Mouse (Mus musculus): ENCODE data around the gene Stard3. TPM values are rescaled to one million over a fixed set of nuclear protein-coding genes. Genes with fewer than 3 reads are reported as not detected.

The Stard3 gene
- total and polyA plus RNA-seq, 3 experiments = 53.0 to 62.5 TPM; not detected in 1

DNA sequence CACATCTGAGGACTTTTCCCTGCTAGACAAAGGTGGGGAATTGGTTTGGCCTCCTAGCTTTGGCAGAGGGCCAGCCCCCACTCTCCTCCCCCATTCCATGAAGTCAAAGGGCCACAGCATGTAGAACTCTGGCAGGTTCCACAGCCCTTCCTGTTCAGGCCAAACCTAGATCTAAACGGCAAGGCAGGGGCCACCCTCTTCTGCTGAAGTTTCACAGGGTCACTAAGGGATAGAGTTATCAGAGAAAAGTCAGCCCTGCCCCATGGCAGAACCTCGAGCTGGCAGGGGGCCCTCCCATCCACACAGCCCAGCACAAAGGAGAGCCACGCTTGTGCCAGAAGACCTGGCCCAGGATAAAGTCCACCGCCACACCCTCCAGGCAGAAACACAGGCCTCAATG, 36.9 kb downstream of the Stard3 start:
- Histone ChIP-seq H3K27ac (ENCODE audit: control insufficient read depth, low read depth, low read length) (peak overlapping the region; percentile 79), H3K9ac (ENCODE audit: control insufficient read depth, low read depth, low read length, poor library complexity, severe bottlenecking) (peak overlapping the region; percentile 7), H3K36me3 (ENCODE audit: control insufficient read depth in 1 of 2, insufficient read depth in 2 of 2, low read length in 2 of 2) (peaks cover 0 to 30% of the 10 kb centered on the region in 2 experiments; a peak in 2 of 4 replicates), H3K9me3 (replicated peaks; ENCODE audit: insufficient read depth, low read length) (no peaks in the 10 kb centered on the region), H3K27me3 (ENCODE audit: control insufficient read depth in 1 of 2, insufficient read depth in 2 of 2, low read length in 2 of 2) (no peaks in the 10 kb centered on the region), H3K4me3 (ENCODE audit: control insufficient read depth in 1 of 2, insufficient read depth in 1 of 2, low read depth in 2 of 2, low read length in 2 of 2) (no peak overlapping the region), H3K4me1 (ENCODE audit: control insufficient read depth in 1 of 2, insufficient read depth in 2 of 2, low read length in 2 of 2) (peaks cover 24 to 45% of the 10 kb centered on the region in 2 experiments), H3K79me2 (ENCODE audit: control insufficient read depth, insufficient read depth, low read length, poor library complexity) (no peaks in the 10 kb centered on the region)
- 0 out of 2 replicates have a peak, but pooled peaks have one; percentile 24 for TF ChIP-seq GATA1 (IDR thresholded peaks at IDR 0.05; ENCODE audit: low read depth, low read length)
- 0 out of 2 replicates have a peak, but pooled peaks have one; percentile 6 for TF ChIP-seq RCOR1 (IDR thresholded peaks at IDR 0.05; ENCODE audit: low read depth, low read length)
- TF ChIP-seq TCF12 (IDR thresholded peaks at IDR 0.05; ENCODE audit: low read depth, low read length) = 0 out of 2 replicates have a peak, but pooled peaks have one; percentile 18
- no peak for TF ChIP-seq HCFC1 (IDR thresholded peaks at IDR 0.05; ENCODE audit: low read depth, low read length)
- TF ChIP-seq JUND (IDR thresholded peaks at IDR 0.05; ENCODE audit: low read depth, low read length) = no peak
- TF ChIP-seq CHD1 (IDR thresholded peaks at IDR 0.05; ENCODE audit: low read depth, low read length) = no peak
- DNase-seq (ENCODE audit: low read depth, low spot score) = peak; percentile 56

GRCm38 (mm10) chr11:98397946-98398345, 39.8 kb downstream of the Stard3 start:
- Histone ChIP-seq H3K9me3 (replicated peaks; ENCODE audit: insufficient read depth, low read length) (no peaks in the 10 kb centered on the region), H3K9ac (ENCODE audit: control insufficient read depth, low read depth, low read length, poor library complexity, severe bottlenecking) (no peak overlapping the region), H3K27ac (ENCODE audit: control insufficient read depth, low read depth, low read length) (no peak overlapping the region), H3K4me3 (ENCODE audit: control insufficient read depth in 1 of 2, insufficient read depth in 1 of 2, low read depth in 2 of 2, low read length in 2 of 2) (no peak overlapping the region), H3K36me3 (ENCODE audit: control insufficient read depth in 1 of 2, insufficient read depth in 2 of 2, low read length in 2 of 2) (peaks cover 0 to 30% of the 10 kb centered on the region in 2 experiments; a peak in 2 of 4 replicates), H3K27me3 (ENCODE audit: control insufficient read depth in 1 of 2, insufficient read depth in 2 of 2, low read length in 2 of 2) (no peaks in the 10 kb centered on the region), H3K79me2 (ENCODE audit: control insufficient read depth, insufficient read depth, low read length, poor library complexity) (no peaks in the 10 kb centered on the region; the same call in 1 of the 2 replicates), H3K4me1 (ENCODE audit: control insufficient read depth in 1 of 2, insufficient read depth in 2 of 2, low read length in 2 of 2) (peaks cover 27 to 38% of the 10 kb centered on the region in 2 experiments)
- DNase-seq (ENCODE audit: low read depth, low spot score) = no peak
- TF ChIP-seq EP300 (IDR thresholded peaks at IDR 0.05; ENCODE audit: low read depth in 1 of 2, low read length in 2 of 2) = no peak
- TF ChIP-seq USF2 (IDR thresholded peaks at IDR 0.05; ENCODE audit: borderline replicate concordance in 1 of 2, insufficient read depth in 1 of 2, low read depth in 1 of 2, low read length in 2 of 2) = no peak
- no peak for TF ChIP-seq MXI1 (IDR thresholded peaks at IDR 0.05; ENCODE audit: low read depth, low read length)
- no peak for TF ChIP-seq NRF1 (IDR thresholded peaks at IDR 0.05; ENCODE audit: insufficient read depth, low read depth, low read length, poor library complexity, severe bottlenecking)
- TF ChIP-seq NELFE (IDR thresholded peaks at IDR 0.05; ENCODE audit: low read depth, low read length) = no peak
- TF ChIP-seq ZC3H11A (IDR thresholded peaks at IDR 0.05; ENCODE audit: low read depth, low read length) = no peak
- TF ChIP-seq ZKSCAN1 (IDR thresholded peaks at IDR 0.05; ENCODE audit: low read depth, low read length) = no peak
- TF ChIP-seq HCFC1 (IDR thresholded peaks at IDR 0.05; ENCODE audit: low read depth, low read length) = no peak
- no peak for TF ChIP-seq GATA1 (IDR thresholded peaks at IDR 0.05; ENCODE audit: low read depth, low read length)
- TF ChIP-seq USF1 (IDR thresholded peaks at IDR 0.05; ENCODE audit: low read depth, low read length) = no peak
- no peak for TF ChIP-seq ELF1 (IDR thresholded peaks at IDR 0.05; ENCODE audit: low read depth, low read length)
